Mouse (Mus musculus): ENCODE results near the gene Kcnq2. TPM values are rescaled to one million over a fixed set of nuclear protein-coding genes. Genes with fewer than 3 reads are reported as not detected.

Gene Kcnq2
- total RNA-seq, 2 experiments from 2014 or later: 277 to 291 TPM

DNA sequence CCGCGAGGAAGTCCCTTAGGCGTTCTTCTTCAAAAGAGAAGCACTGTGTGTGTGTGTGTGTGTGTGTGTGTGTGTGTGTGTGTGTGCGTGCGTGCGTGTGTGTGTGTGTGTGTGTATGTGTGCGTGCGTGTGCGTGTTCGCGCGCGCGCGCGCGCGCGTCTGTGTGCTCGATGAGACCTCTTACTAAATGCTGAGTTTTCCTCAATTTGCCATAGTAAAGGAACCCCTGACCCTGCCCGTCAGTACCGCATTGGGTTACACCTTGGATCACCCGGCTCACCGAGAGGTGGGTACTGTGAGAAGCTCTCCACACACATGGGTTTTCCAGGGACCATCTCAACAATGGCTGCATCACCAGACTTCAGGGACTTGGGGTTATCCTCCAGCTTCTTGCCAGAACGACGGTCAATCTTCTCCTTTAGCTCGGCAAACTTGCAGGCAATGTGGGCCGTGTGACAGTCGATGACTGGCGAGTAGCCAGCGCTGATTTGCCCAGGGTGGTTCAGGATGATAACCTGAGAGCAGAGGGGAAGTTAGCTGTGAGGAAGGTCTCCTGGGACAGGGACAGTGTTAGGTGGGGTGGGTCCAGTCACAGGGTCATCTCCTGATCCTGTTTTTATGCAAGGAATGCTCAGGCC lies 13.3 kb upstream of the Kcnq2 start:
- DNase-seq (ENCODE audit: extremely low spot score in 1 of 2, low spot score in 1 of 2): peak in 1 of 2 experiments; percentile 8

DNA sequence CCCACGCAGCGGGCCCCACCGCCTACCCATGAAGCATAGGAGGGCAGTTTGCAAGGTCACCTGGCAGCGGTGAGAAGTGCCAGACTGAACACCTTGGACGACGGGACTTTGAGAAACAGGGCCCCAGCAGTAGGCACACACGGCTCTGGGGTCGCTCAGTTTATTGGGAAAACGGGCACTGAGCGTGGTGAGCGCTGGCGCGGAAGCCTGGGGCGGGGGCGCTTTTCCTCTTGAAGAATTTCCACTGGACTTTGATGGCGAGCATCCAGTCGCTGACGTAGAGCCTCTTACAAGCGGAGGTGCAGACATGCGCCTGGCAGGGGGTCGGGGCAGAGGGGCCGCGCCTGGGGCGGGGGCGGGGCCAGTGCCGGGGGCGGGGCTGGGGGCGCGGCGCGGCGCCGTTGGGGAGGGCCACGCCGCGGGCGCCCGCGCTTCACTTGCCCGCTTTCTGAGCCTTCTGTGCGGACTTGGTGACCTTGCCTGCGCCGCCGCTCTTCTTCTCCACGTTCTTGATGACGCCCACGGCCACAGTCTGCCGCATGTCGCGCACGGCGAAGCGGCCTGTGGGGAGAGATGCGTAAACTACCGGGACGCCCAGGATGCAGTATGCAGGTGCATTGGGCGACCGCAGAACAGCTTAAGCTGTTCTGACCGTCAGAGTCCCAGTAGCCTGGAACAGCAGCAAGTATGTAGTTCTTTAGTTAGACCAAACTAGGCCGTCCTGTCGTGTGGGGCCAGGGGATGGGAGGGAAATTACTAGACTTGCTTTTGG lies 12.6 kb upstream of the Kcnq2 start:
- peak in 1 of 2 experiments; percentile 13 for DNase-seq (ENCODE audit: extremely low spot score in 1 of 2, low spot score in 1 of 2)

DNA sequence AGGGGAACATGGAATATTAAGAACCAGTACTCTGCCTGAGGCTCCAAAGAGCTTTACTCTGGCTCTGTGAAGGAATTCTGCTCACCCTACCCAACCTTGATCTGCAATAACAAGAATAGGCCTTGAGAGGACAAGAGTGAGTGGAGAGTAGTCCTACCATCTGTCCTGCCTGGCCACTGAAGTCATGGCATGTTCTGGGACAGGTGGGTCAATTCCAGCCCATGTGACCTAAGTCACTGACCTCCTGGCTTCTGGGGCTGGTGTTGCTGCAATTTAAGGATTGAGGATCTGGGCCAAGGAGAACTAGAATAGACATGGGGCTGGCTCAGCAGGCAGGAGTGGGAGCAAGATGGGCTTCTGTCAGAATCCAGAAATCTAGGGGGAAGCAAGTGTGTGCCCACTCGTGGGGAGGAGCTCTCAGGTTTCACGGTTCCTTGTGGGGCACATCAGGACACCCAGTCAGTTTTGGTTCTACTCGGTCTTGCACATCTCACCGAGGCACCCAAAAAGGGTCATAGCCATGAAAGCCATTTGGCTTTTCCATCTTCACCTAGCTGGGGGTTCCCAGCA lies 12.0 kb upstream of the Kcnq2 start:
- DNase-seq (ENCODE audit: extremely low spot score in 1 of 2, low spot score in 1 of 2): no peak

DNA sequence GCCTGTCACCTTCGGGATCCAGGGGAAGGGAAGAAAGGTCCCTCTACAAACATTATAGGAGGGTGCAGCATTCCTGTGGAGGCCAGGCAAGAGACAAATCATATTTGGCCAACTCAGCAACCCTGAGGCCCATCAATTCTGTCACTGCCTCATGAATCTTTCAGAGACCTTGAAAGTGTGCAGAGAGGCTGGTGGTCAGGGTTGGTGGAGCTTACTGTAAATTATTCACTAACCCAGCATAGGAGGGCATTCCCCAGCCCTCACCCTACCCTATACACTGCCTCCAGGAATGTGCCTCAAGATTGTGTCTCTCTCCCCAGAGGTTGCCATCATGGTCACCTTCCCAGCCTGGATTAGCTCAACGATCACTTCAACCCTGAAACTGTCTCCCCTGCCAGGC lies 9.6 kb upstream of the Kcnq2 start:
- DNase-seq (ENCODE audit: extremely low spot score in 1 of 2, low spot score in 1 of 2): no peak

DNA sequence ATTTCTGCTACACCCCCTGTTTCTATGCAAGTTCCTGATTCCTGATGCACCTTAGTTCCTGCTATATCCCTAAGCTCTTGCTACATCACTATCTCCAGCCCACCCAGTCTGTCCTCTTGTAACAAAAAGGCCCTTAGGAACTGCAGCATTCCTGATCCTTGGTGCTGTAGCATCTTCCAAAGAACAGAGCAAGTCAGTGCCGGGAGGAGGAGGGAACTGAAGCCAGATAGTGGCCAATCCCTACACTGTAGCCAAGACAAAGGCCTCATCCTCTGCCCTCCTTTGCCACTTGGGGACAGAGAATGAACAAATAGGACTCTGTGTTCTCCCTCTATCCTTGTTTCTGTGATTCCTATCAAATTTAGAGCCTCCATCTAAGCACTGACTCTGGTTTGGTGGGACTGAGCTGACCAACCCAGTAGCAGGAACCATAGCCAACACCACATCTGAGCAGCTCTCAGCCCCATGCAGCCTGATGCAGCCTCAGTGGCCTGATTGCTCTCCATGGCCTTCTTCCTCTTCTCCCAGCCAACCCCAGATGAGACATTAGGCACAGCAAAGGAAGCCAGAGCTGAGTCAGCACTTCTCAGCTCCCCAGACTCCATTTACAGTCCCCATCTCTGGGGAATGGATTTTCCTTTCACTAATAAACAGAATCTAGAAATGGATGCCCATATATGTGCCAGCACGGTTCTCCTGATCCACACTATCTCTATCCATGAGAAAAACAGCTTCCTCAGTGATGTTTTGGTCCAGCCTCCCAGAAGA lies 8.6 kb upstream of the Kcnq2 start:
- DNase-seq (ENCODE audit: extremely low spot score in 1 of 2, low spot score in 1 of 2): no peak

DNA sequence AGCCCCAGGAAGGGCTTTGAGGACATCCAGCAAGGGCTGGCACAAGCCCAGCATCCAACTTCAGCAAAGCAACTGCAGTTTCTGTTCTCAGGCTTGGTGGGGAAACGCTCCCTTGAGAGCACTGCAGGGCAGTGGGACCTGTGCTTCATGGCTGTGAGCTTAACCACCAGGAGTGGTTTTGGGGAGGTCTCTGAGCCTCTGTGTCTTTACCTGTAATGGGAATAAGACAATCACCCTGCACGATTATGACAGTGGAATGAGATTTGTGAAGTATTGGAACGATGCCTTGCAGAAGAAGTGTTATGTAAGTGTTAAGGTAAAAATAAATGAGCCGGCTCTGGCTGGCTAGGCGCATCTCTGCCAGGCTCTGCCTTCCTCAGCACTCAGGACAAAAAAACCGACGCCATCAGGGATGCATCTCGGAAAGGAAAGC lies 7.6 kb upstream of the Kcnq2 start:
- no peak for DNase-seq (ENCODE audit: extremely low spot score in 1 of 2, low spot score in 1 of 2)

DNA sequence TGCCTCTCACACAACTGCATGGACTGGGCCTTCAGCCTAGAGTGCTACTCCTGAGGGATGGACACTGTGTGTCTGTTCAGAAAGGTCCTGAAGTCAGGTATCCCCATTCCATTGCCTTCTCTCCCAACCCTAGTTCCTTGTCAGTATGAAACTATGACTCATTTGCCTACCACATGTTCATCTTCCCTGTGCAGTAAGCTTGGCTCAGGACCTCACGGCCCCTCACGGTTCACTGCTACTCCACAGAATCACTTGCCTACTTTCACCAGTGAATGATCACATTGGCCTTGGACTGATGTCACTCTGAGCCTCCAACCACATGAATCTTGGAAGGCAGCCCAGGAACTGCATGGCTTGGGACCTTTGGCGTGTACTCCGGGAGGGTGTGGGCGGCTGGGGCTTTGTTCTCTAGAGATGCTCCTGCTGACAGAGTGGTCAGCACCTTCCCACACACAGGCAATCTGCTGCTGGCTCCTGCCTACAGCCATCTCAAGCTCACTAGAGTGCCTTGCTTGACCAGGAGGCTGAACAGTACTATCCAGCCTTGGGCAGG lies 4.6 kb upstream of the Kcnq2 start:
- no peak for DNase-seq (ENCODE audit: extremely low spot score in 1 of 2, low spot score in 1 of 2)

DNA sequence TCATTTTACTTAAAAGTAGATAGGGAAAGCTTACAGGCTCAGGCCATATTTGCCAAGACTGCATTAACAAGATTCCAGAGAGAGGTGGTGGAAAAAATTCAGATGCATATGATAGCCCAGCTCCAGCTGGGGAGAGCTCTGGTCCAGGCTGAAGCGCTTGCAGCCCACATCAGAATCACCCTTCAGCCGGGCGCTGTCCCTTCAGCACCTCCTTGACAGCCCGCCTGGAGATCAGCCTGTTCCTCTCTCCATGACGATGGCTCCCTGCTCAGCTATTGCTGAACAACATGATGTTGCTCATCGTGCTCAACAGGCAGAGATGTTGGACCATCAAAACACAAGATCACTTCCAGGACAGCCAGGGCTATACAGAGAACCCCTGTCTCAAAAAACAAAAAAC lies 1.8 kb upstream of the Kcnq2 start:
- no peak for DNase-seq (ENCODE audit: extremely low spot score in 1 of 2, low spot score in 1 of 2)

DNA sequence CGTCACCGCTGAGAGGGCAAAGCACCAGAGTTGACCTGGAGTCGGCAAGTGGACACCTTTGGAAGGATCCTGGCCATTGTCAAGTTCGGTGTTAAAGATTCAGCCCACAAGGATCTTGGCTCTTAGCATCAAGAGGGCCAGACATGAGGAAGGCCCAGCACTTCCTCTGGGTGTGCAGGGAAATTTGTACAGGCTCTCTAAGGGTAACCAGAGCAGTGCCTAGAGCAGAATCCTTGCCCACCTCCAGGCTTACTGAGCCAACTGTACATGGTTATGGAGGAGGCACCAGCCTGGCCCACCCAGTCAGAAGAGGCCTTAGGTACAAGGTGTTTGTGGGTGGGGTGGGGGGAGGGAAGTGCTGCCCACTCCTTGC lies 332 bp upstream of the Kcnq2 start:
- DNase-seq (ENCODE audit: extremely low spot score in 1 of 2, low spot score in 1 of 2): no peak

DNA sequence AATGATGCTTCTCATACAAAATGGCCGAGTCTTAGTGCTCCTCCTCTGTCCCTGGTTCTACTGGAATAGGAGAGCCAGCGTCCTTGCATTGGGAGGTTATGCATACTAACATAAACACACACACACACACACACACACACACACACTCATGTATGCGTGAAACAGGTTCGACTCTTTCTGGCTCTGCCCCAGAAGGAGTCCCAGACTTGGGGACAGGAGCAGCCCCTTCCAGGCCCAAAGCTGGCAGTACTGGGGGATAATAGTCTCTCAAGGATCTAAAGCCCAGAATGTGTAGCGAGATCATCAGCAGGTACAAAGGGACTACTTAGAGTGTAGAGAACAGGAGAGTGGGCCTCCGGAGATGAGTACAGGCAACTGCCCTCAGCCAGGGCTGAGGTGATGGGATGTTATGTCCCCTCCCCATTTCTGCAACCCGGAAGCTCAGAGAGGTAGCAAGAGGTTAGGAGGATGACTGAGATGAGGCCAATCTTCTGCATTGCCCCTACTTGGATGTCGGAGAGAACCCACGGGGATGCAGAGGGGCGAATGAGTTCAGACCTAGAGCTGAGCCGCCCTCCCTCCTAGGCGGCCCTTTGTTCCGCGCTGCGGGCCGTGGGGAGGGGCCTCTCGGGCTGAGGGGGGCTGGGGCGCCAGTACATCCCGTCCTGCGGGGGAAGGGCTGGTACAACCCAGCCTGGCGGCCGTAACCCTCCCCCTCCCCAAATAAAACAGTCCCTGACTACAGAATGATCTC lies 1.1 kb downstream of the Kcnq2 start:
- no peak for DNase-seq (ENCODE audit: extremely low spot score in 1 of 2, low spot score in 1 of 2)

DNA sequence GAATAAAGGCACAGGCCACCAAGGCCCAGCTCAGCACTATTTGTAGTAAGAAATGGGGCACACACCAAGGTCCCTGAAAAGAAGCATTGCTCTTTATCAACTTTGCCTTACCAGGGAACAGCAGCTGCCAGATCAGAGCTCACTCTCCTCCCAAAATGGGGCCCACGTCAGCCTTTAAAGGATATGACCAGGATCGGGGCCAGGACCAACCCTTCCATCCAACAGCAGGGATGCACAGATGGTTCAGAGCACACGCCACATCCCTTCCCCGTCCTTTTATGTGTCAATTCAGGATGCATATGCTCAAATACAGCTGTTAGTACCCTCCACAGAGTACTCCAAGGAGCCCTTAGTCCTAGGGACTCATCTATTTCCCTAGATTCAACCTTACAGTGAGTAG lies 4.9 kb downstream of the Kcnq2 start:
- no peak for DNase-seq (ENCODE audit: extremely low spot score in 1 of 2, low spot score in 1 of 2)

DNA sequence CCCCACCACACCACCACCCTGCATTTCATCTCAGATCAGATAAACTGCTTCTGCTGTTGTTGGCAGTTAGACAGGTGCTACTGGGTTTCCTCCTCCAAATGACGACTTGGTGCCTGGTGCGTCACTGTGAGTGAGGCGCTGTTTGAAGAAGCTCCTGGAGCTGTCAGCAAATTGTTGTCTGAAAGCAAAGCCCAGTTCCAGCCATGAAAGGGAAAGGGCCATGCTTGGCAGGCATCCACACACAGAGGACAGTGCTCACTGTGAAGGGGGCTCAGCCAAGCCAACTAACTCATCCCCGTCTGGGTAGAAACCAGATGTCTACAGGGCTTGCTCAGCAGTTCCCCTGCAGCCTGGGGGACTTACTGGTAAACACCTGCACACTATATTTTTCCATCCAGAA lies 6.1 kb downstream of the Kcnq2 start:
- DNase-seq (ENCODE audit: extremely low spot score in 1 of 2, low spot score in 1 of 2): no peak

DNA sequence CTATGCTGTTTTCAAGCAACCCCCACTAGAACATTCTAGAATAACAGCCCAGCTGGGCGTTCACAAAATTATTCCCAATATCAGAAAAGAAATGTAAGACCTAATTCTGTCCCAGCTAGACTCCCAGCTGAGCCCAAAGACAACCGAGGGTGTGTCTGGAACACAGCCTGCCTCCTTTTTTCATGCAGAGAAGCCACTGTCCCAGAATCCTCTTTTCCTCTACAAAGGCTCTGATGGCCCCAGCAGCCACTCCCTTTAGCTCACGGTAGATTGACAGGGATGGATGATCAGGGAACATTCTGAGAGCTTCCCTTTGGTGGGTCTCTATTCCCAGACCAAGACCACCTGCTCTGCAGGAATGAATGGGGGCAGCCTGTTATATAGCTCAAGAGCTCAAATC lies 7.3 kb downstream of the Kcnq2 start:
- no peak for DNase-seq (ENCODE audit: extremely low spot score in 1 of 2, low spot score in 1 of 2)

DNA sequence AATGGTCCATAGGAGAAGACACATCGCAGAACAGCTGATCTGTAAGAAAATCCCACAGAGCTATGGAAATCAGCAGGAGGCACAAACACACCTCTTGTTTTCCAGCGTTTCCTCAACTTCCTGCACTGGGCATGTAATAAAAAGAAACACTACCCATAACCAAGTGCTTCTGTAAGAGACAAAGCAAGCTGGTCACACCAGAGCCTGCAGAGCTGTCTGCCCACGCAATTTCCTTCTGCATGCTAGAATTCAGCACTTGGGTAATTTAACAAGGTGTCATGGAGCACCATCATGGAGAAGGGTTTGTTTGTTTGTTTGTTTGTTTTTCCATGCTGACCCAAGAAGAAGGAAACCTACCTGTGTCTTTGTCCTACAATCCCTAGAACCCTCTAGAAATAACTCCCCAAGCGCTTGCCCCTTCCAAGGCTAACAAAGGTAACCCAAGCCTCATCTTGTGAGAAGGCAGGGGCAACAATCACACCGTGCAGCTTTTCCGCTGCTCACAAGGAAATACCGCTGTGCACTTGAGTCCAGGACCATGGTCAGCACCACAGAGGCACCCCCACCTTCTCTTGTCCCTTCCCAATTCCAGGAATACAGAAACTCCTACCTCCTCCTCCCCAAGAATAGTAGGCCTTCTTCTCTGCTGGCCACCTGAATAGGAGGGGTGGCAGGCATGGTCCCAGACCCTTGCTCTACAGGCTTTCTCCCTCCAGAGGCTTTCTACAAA lies 9.2 kb downstream of the Kcnq2 start:
- DNase-seq (ENCODE audit: extremely low spot score in 1 of 2, low spot score in 1 of 2): no peak

DNA sequence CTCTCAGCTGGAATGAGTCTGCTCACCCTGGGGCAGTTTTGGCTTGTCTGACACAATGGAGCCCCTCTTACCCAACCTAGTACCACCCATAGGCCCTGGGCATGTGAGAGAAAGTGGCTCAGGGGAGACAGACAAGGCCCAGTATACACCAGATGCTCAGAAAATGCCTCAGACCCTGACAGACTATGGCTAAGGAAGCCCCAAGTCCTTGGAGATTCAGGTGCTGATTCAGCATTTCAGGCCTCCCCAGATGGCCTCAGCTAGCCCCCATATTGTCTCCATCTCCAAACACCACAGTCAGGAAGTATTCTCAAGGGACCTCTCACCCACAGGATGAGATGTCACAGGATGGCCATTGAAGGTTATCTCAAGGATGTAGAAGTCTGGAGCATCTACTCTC lies 12.5 kb downstream of the Kcnq2 start:
- DNase-seq (ENCODE audit: extremely low spot score in 1 of 2, low spot score in 1 of 2): no peak

DNA sequence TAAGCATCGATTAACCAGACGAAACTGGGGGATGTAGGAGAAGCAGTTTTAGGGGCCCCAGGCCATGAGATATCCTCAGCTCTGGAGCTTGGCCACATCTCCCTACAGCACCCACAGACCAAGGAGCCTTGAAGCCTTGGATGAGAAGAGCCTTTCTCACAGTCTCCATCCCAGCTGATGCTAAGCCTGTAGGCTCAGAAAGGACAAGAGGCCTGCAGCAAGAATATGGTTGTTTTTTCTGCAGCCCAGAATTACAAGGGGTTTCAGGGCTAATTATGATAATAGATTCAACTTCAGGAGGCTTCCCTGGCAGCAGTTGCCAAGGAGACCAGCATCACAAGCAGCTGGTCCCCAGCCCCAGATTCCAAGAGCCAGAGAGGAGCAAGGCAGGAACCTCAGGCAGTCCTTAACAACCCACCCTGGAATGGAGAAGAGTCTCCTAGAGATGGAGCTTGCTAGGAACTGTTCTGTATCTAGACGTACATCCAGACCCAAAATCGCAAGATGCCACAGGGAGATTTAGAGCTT lies 14.1 kb downstream of the Kcnq2 start:
- DNase-seq (ENCODE audit: extremely low spot score in 1 of 2, low spot score in 1 of 2): no peak

DNA sequence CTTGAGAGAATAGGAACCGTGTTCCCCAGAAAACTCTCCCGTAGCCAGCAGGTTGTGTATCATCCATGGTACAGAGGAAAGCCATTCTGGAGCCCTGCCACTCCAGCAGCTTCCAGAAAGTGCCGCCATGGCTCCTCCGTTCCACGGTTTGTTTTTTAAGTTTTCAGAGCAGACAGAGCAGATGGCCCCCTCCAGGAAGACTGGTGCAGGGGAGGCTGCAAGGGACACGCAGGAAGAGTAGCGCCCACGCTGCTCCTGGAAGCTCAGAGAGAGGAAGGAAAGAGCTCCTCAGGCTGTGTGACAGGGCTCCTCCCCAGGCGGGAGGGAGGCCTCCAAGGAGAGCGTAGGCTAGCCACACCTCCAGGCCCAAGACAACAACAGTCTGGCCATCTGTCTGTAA lies 15.1 kb downstream of the Kcnq2 start:
- DNase-seq (ENCODE audit: extremely low spot score in 1 of 2, low spot score in 1 of 2): peak in 1 of 2 experiments; percentile 61

DNA sequence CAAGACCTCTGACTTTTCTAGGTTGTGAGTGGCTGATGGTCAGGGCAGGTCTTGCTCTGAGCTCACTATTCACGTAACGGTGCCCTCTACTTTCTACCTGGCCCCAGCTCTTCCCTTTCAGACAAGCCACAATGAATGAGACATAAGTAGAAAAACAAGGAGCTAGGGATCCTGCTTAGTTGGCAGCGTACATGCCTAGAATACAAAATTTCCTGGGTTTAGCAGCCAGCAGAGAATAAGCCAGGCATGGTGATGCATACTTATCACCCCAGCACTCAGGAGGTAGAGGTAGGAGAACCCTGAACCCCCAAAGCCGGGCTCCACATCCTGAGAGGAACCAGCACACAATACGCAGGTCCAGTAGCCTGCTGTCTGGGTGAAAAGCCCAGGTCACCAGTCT lies 18.7 kb downstream of the Kcnq2 start:
- no peak for DNase-seq (ENCODE audit: extremely low spot score in 1 of 2, low spot score in 1 of 2)

DNA sequence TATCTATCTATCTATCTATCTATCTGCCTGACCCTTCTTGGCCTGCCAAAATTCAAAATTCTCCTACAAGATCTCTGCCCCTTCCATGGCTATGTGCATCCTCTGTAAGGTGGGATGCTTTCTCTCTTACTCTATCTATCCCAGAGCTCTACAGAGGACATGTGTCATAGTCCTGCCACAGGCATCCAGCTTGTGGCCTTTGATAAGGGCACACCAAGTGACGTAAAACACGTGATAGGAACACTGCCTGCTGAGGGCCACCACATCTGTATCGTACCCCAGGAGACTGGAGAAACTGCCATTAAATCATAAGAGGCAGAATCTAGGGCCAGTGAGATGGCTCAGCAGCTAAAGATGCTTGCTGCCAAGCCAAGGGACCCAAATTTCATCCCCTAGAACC lies 19.7 kb downstream of the Kcnq2 start:
- no peak for DNase-seq (ENCODE audit: extremely low spot score in 1 of 2, low spot score in 1 of 2)
